Mouse (Mus musculus) embryonic fibroblast, embryonic 13.5 days (primary cell): ENCODE data around the gene Gcm1. TPM values are rescaled to one million over a fixed set of nuclear protein-coding genes. Genes with fewer than 3 reads are reported as not detected.

Experiments used
- H3K27ac ChIP-seq: 2 replicates; pipeline ENCODE4 v1.5.1; 2012; ENCODE audit warnings: low read length, control low read depth, inconsistent platforms; ENCODE audit not compliant: insufficient read depth
- H3K4me1 ChIP-seq: 2 replicates; pipeline ENCODE4 v1.6.1; 2011; ENCODE audit warnings: low read length; ENCODE audit not compliant: control insufficient read depth, insufficient read depth
- H3K4me3 ChIP-seq: 2 replicates; pipeline ENCODE4 v1.5.1; 2011; ENCODE audit warnings: mild to moderate bottlenecking, control low read depth, low read length; ENCODE audit not compliant: insufficient read depth
- CTCF ChIP-seq: IDR thresholded peaks from 2 replicates; pipeline ENCODE4 v1.5.1; 2011; ENCODE audit warnings: mild to moderate bottlenecking, control low read depth, low read length, moderate library complexity, borderline replicate concordance; ENCODE audit not compliant: insufficient read depth
- POLR2A ChIP-seq: IDR thresholded peaks from 2 replicates; pipeline ENCODE4 v1.6.1; 2011; ENCODE audit warnings: low read depth, mild to moderate bottlenecking, control low read depth, low read length, moderate library complexity
- polyA plus RNA-seq: library from polyadenylated mRNA; stranded (reverse); fragments of >200 nt; gene quantifications from 2 replicates; pipeline ENCODE4 v1.2.4, GENCODE M21; 2011; ENCODE audit warnings: low read depth; ENCODE audit not compliant: missing spikeins, insufficient read length

The Gcm1 gene
- polyA plus RNA-seq, 1 experiment: not detected

DNA sequence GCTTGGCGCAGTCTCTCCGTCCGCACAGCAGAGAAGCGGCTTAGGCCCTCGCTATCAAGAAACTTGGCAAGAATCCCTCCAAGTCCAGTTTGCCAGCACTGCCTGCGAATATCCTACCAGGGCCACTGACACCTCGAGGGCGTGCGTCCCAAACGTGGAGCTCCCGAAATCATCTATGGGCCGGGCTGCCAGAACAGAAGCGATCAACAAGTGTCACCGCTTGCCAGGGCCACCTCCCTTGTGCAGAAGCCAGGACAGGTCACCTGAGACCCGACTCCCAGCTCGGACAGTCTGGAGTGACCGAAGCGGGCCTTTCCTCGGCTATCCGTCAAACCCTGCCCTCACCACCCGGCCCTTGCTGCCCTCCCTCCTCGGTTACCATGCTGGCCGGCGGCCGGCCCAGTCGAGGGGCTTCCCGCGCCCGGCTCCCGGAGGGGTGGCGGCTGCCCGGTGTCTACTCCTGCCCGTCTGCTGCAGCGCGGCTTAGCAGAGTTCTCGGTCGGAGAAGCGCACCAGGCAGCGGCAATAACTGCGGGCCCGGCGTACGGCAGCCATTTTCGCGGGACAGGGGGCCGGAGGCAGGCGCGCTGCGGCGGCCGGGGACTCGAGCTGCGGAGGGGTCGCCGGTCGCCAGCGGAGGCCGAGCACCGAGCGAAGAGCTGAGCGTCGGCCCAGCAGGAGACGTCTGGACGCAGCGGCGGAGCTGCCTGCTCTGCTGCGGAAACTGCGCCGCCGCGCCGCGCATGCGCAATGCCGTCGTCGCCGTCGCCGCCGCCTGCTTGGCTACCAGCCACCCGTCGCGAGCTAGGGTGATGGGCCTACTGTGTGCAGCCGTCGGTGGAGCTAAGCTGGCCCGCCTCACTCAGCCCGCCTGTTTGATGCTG, 56.4 kb downstream of the Gcm1 start:
- Histone ChIP-seq H3K27ac (peak overlapping the region; percentile 94), H3K4me1 (no peaks in the 10 kb centered on the region), H3K4me3 (peak overlapping the region; percentile 72)
- TF ChIP-seq CTCF (no peak), POLR2A (peak; percentile 94)

DNA sequence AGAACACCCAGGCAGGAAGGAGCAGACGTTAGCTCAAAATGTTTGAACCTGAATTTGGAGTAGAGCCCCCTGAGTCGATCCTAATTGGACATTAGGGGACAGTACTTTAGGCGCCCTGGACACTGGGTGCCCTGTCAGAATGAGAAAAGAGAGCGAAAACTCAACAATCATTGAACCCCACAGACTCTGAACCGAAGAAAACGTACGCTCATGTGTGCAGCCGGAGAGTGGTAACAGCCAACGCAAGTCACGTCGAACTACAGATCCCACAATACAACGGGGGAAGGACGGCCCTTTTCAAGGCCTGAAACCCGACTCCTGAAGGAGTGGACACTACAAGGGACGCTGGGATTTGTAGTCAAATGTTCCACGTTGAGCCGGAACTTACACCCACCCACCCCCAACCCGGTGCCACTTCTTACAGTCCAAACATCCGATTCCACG, 57.1 kb downstream of the Gcm1 start, which contains the start of the genes Fbxo9 and Ick:
Gene Fbxo9 (minus strand): TSS at position 270 of the 444 bp plus-strand sequence.
Gene Ick (plus strand): TSS at position 397 of the 444 bp plus-strand sequence.
- TF ChIP-seq CTCF (no peak), POLR2A (no peak; the same call in none of the 2 replicates)
- no peaks in the 10 kb centered on the region for H3K4me1 ChIP-seq
- peak within 1 kb of the TSS; percentile 72 for H3K4me3 ChIP-seq
- peak within 1 kb of the TSS; percentile 94 for H3K27ac ChIP-seq

DNA sequence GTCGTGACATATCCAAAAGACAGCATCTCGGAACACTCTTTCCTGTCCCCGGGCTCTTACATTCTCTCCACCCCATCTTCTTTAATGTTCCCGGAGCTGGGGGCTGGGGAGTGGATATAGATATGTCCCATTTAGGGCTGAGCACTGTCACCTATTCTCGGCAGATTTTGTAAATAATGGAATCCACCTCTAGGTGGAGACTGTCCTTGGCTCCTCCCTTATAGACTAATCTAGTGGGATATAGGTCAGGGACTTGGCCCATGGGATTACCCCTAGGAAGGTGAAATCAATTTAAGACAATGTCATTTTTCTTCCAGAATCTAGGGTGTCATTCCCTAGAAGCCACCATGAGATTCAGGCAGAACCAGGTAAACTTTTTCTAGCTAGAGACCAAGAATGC, 57.9 kb downstream of the Gcm1 start:
- Histone ChIP-seq H3K27ac (no peak overlapping the region), H3K4me3 (peak overlapping the region; percentile 58), H3K4me1 (no peaks in the 10 kb centered on the region)
- TF ChIP-seq CTCF (no peak), POLR2A (no peak)

DNA sequence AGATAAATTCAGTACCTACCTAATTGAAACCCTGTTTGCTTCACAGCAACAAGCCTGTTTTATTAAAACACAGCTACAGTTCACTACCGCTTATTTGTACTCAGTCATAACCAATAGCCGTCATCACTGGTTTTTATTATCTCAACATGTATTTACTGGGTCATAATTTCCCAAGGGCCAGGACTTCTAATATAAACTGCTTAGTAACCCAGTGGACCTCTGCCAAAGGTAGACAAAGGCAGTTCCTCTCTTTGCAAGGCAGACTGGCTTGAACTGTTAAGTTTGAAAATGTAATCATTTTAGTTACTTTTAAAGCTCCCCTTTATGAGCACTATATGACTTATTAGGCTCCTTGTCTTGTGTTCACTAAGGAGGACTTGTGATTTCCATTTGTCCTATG, 59.7 kb downstream of the Gcm1 start:
- Histone ChIP-seq H3K27ac (no peak overlapping the region), H3K4me3 (no peak overlapping the region), H3K4me1 (no peaks in the 10 kb centered on the region)
- TF ChIP-seq POLR2A (no peak), CTCF (no peak)

DNA sequence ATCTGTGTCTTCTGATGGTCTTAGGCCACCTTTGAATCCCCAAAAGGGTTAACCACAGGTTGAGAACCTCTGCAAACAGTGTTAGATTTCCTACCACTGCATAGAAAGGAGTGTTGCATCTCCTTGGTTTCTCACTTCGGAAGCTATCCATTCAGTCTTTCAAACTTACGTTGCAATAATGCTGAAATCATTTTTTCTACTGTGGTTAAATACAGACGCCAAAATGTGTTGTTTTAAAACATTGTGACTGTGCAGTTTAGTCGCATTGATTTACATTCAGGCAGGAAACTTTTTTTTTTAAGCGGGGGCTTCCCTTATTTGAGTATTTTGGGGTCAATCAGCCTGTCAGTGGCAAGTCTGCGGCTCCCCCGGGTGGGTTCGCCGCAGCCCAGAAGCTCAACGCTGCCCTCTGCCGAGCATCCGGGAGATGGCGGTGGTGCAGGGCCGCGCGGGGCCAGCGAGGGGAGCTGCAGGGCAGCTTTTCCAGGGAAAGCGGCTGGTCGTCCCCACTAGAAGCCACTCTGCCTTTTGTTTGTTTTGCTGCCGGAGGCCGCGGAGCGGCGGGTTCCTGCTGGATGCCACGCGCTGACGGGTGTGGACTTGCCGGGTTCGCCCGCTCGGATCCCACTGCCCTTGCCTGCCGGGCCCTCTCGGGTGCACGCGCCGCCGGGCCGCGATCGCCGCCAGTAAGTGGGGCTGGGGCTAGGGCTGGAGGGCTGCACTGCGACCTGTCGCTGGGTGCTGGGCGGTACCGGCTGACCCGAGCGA, 61.2 kb downstream of the Gcm1 start:
- Histone ChIP-seq H3K27ac (peak overlapping the region; percentile 60), H3K4me3 (peak overlapping the region; percentile 96)
- peak; percentile 79 for TF ChIP-seq CTCF
- TF ChIP-seq POLR2A: peak; percentile 71

DNA sequence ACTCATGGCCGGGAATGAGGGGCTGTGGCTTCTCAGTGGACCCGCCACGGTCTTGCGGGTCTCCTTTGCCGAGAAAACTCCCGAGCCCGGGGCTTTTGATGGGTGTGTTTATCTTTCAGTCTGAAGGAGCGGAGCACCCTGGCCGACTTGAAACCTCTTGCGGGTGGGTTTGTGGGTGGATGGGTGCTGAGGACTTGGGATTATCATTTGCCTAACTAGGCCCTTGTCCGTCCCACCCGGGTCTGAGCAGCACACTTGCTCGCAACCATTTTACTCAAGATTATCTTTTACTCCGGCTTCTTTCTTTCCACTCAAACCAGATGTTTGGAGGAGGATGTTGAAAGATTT, 61.8 kb downstream of the Gcm1 start:
- peak overlapping the region; percentile 96 for H3K4me3 ChIP-seq
- H3K27ac ChIP-seq: peak overlapping the region; percentile 60; the same call in 1 of the 2 replicates
- no peak for TF ChIP-seq CTCF
- TF ChIP-seq POLR2A: no peak
- no peaks in the 10 kb centered on the region for H3K4me1 ChIP-seq

More for the DNA sequence above, 61.2 kb downstream of the Gcm1 start:
- no peaks in the 10 kb centered on the region for H3K4me1 ChIP-seq

Other genes starting within 250 kb of the Gcm1 start
- gene Elovl5, start 134.6 kb upstream of the Gcm1 start, polyA plus RNA-seq: 81.5 and 107 TPM in 2 replicates
- gene Fbxo9, start 57.1 kb downstream of the Gcm1 start, polyA plus RNA-seq: 22.2 and 23.0 TPM in 2 replicates
- 23.6 and 34.0 TPM in 2 replicates for gene Ick, start 57.3 kb downstream of the Gcm1 start, polyA plus RNA-seq
- gene Gsta4, start 130.8 kb downstream of the Gcm1 start, polyA plus RNA-seq: 17.4 and 36.2 TPM in 2 replicates
- gene Gsta1, start 178.7 kb downstream of the Gcm1 start, polyA plus RNA-seq: not detected in 2 replicates
- gene Gm3776, start 205.2 kb downstream of the Gcm1 start, polyA plus RNA-seq: 0.57 TPM in 1 of 2 replicates, not detected in the other
- gene Gm10639, start 238.0 kb downstream of the Gcm1 start, polyA plus RNA-seq: not detected in 2 replicates